Mouse (Mus musculus): ENCODE data around the gene Klhdc3. TPM values are rescaled to one million over a fixed set of nuclear protein-coding genes. Genes with fewer than 3 reads are reported as not detected.
A peak's percentile ranks its signal among the peaks of the same experiment; 100 is the strongest.

Klhdc3 gene
- polyA plus RNA-seq, 1 experiment from 2014 or later, result 131 TPM

GRCm38 (mm10) chr17:46649811-46650210 is 30.9 kb downstream of the Klhdc3 start:
- Histone ChIP-seq H3K9ac (peak overlapping the region; percentile 24), H3K9me3 (replicated peaks) (no peaks in the 10 kb centered on the region), H3K27ac (peak overlapping the region; percentile 98), H3K27me3 (no peaks in the 10 kb centered on the region), H3K4me1 (peaks cover 53% of the 10 kb centered on the region), H3K4me3 (replicated peaks) (peak overlapping the region; percentile 74), H3K36me3 (peaks cover 36% of the 10 kb centered on the region), H3K4me2 (peak overlapping the region; percentile 80)
- ATAC-seq (replicated peaks; ENCODE audit: low FRiP score), result no peak
- 28% methylated on average over 15 of the region's 15 CpGs for WGBS

GRCm38 (mm10) chr17:46648436-46648835 is 32.3 kb downstream of the Klhdc3 start:
- ATAC-seq (replicated peaks; ENCODE audit: low FRiP score), result no peak
- peaks cover 56% of the 10 kb centered on the region for H3K4me1 ChIP-seq
- no peaks in the 10 kb centered on the region for H3K27me3 ChIP-seq
- H3K27ac ChIP-seq, result no peak overlapping the region
- 89% methylated on average over 9 of the region's 9 CpGs for WGBS
- no peaks in the 10 kb centered on the region for H3K9me3 ChIP-seq (replicated peaks)
- H3K4me3 ChIP-seq (replicated peaks), result no peak overlapping the region
- H3K4me2 ChIP-seq, result no peak overlapping the region
- no peak overlapping the region for H3K9ac ChIP-seq
- H3K36me3 ChIP-seq, result peaks cover 22% of the 10 kb centered on the region

- H3K9ac ChIP-seq, result no peak overlapping the region
- H3K4me2 ChIP-seq, result peak overlapping the region; percentile 76; the same call in 1 of the 2 replicates
- no peak for ATAC-seq (replicated peaks; ENCODE audit: low FRiP score)
- H3K4me3 ChIP-seq (replicated peaks), result peak overlapping the region; percentile 89
- H3K36me3 ChIP-seq, result peaks cover 17% of the 10 kb centered on the region
- peaks cover 46% of the 10 kb centered on the region for H3K4me1 ChIP-seq
- WGBS, result 91% methylated on average over 7 of the region's 7 CpGs
- no peaks in the 10 kb centered on the region for H3K27me3 ChIP-seq
- no peak overlapping the region for H3K27ac ChIP-seq
- H3K9me3 ChIP-seq (replicated peaks), result no peaks in the 10 kb centered on the region
Observed at GRCm38 (mm10) chr17:46647279-46647678, 33.4 kb downstream of the Klhdc3 start.

- Histone ChIP-seq H3K36me3 (peaks cover 27% of the 10 kb centered on the region), H3K4me3 (replicated peaks) (peak overlapping the region; percentile 89), H3K27ac (peak overlapping the region; percentile 84), H3K27me3 (no peaks in the 10 kb centered on the region), H3K4me2 (peak overlapping the region; percentile 76), H3K4me1 (peaks cover 36% of the 10 kb centered on the region), H3K9ac (peak overlapping the region; percentile 78), H3K9me3 (replicated peaks) (no peaks in the 10 kb centered on the region)
- ATAC-seq (replicated peaks; ENCODE audit: low FRiP score), result no peak
- under 1% methylated on average over 19 of the region's 19 CpGs for WGBS
Observed at GRCm38 (mm10) chr17:46646322-46646662, 34.4 kb downstream of the Klhdc3 start.

GRCm38 (mm10) chr17:46645561-46646321 is 35.0 kb downstream of the Klhdc3 start, which contains the start of the genes Klc4 and Mrpl2:
Gene Klc4 (minus strand): TSS chr17:46646022.
Gene Mrpl2 (plus strand): TSS chr17:46646229.
- no peaks in the 10 kb centered on the region for H3K9me3 ChIP-seq (replicated peaks)
- H3K4me3 ChIP-seq (replicated peaks), result peak within 1 kb of the TSS; percentile 89
- no peaks in the 10 kb centered on the region for H3K27me3 ChIP-seq
- under 1% methylated on average over 53 of the region's 53 CpGs for WGBS
- H3K27ac ChIP-seq, result peak within 1 kb of the TSS; percentile 85
- H3K9ac ChIP-seq, result peak within 1 kb of the TSS; percentile 78
- H3K4me2 ChIP-seq, result peak within 1 kb of the TSS; percentile 93
- H3K4me1 ChIP-seq, result peaks cover 31% of the 10 kb centered on the region
- H3K36me3 ChIP-seq, result peaks cover 33% of the 10 kb centered on the region
- ATAC-seq (replicated peaks; ENCODE audit: low FRiP score), result peak; percentile 74

- 3% methylated on average over 11 of the region's 11 CpGs for WGBS
- peak; percentile 30 for ATAC-seq (replicated peaks; ENCODE audit: low FRiP score)
- Histone ChIP-seq H3K27ac (peak overlapping the region; percentile 85), H3K4me3 (replicated peaks) (peak overlapping the region; percentile 89), H3K36me3 (peaks cover 40% of the 10 kb centered on the region), H3K4me1 (peaks cover 32% of the 10 kb centered on the region), H3K27me3 (no peaks in the 10 kb centered on the region), H3K9ac (peak overlapping the region; percentile 71), H3K9me3 (replicated peaks) (no peaks in the 10 kb centered on the region), H3K4me2 (peak overlapping the region; percentile 93)
Observed at GRCm38 (mm10) chr17:46644916-46645475, 35.7 kb downstream of the Klhdc3 start.

- Histone ChIP-seq H3K4me1 (peaks cover 32% of the 10 kb centered on the region), H3K27me3 (no peaks in the 10 kb centered on the region), H3K36me3 (peaks cover 46% of the 10 kb centered on the region), H3K4me2 (peak overlapping the region; percentile 93), H3K9ac (peak overlapping the region; percentile 71; the same call in 1 of the 2 replicates), H3K27ac (peak overlapping the region; percentile 85), H3K9me3 (replicated peaks) (no peaks in the 10 kb centered on the region), H3K4me3 (replicated peaks) (peak overlapping the region; percentile 89)
- 81% methylated on average over 12 of the region's 12 CpGs for WGBS
- no peak for ATAC-seq (replicated peaks; ENCODE audit: low FRiP score)
Observed at GRCm38 (mm10) chr17:46644152-46644805, 36.4 kb downstream of the Klhdc3 start.

GRCm38 (mm10) chr17:46642060-46642459 is 38.7 kb downstream of the Klhdc3 start:
- Histone ChIP-seq H3K9ac (no peak overlapping the region), H3K9me3 (replicated peaks) (no peaks in the 10 kb centered on the region), H3K27me3 (no peaks in the 10 kb centered on the region), H3K27ac (no peak overlapping the region), H3K36me3 (peaks cover 39% of the 10 kb centered on the region), H3K4me2 (no peak overlapping the region), H3K4me1 (peaks cover 34% of the 10 kb centered on the region), H3K4me3 (replicated peaks) (no peak overlapping the region)
- no peak for ATAC-seq (replicated peaks; ENCODE audit: low FRiP score)
- 90% methylated on average over 17 of the region's 17 CpGs for WGBS

- H3K9ac ChIP-seq, result no peak overlapping the region
- H3K9me3 ChIP-seq (replicated peaks), result no peaks in the 10 kb centered on the region
- ATAC-seq (replicated peaks; ENCODE audit: low FRiP score), result no peak
- peak overlapping the region; percentile 1; the same call in 1 of the 2 replicates for H3K27ac ChIP-seq
- WGBS, result 56% methylated on average over 9 of the region's 9 CpGs
- no peak overlapping the region for H3K4me2 ChIP-seq
- peaks cover 47% of the 10 kb centered on the region for H3K36me3 ChIP-seq
- H3K4me3 ChIP-seq (replicated peaks), result no peak overlapping the region
- no peaks in the 10 kb centered on the region for H3K27me3 ChIP-seq
- H3K4me1 ChIP-seq, result peaks cover 31% of the 10 kb centered on the region
Observed at GRCm38 (mm10) chr17:46639929-46640328, 40.8 kb downstream of the Klhdc3 start.

GRCm38 (mm10) chr17:46636831-46637523 is 43.7 kb downstream of the Klhdc3 start:
- Histone ChIP-seq H3K9ac (no peak overlapping the region), H3K4me1 (peaks cover 21% of the 10 kb centered on the region), H3K36me3 (peaks cover 65% of the 10 kb centered on the region), H3K4me2 (peak overlapping the region; percentile 50), H3K27ac (no peak overlapping the region), H3K27me3 (no peaks in the 10 kb centered on the region), H3K4me3 (replicated peaks) (peak overlapping the region; percentile 15; the same call in 1 of the 2 replicates), H3K9me3 (replicated peaks) (no peaks in the 10 kb centered on the region)
- 15% methylated on average over 15 of the region's 15 CpGs for WGBS
- ATAC-seq (replicated peaks; ENCODE audit: low FRiP score), result 0 out of 2 replicates have a peak, but pooled peaks have one; percentile 17

- no peaks in the 10 kb centered on the region for H3K27me3 ChIP-seq
- H3K9me3 ChIP-seq (replicated peaks), result no peaks in the 10 kb centered on the region
- H3K4me1 ChIP-seq, result peaks cover 59% of the 10 kb centered on the region
- 10% methylated on average over 11 of the region's 12 CpGs for WGBS
- peak; percentile 88 for ATAC-seq (replicated peaks; ENCODE audit: low FRiP score)
- peak overlapping the region; percentile 99; the same call in 1 of the 2 replicates for H3K9ac ChIP-seq
- H3K36me3 ChIP-seq, result peaks cover 30% of the 10 kb centered on the region; the same call in 1 of the 2 replicates
- H3K4me2 ChIP-seq, result peak overlapping the region; percentile 71
- H3K27ac ChIP-seq, result peak overlapping the region; percentile 98
- peak overlapping the region; percentile 89 for H3K4me3 ChIP-seq (replicated peaks)
Observed at GRCm38 (mm10) chr17:46629685-46630441, 50.9 kb downstream of the Klhdc3 start.

Data from kidney, embryonic 15.5 days (tissue).